Mouse (Mus musculus) brain, embryonic 14.5 days (tissue): Measurements from ENCODE around the gene Gcnt7.

Experiments used
- CTCF ChIP-seq: fragments of 200-500 bp; IDR thresholded peaks from 2 replicates; pipeline ENCODE4 v1.5.1; 2012; ENCODE audit warnings: inconsistent platforms, mild to moderate bottlenecking, moderate library complexity, borderline replicate concordance; ENCODE audit not compliant: insufficient read depth, insufficient read length; ENCODE audit errors: extremely low read depth
- POLR2A ChIP-seq: fragments of 200-500 bp; IDR thresholded peaks from 2 replicates; pipeline ENCODE4 v1.6.1; 2012; ENCODE audit warnings: mild to moderate bottlenecking, inconsistent platforms, borderline replicate concordance; ENCODE audit not compliant: poor library complexity, insufficient read depth, insufficient read length, severe bottlenecking; ENCODE audit errors: extremely low read depth

DNA sequence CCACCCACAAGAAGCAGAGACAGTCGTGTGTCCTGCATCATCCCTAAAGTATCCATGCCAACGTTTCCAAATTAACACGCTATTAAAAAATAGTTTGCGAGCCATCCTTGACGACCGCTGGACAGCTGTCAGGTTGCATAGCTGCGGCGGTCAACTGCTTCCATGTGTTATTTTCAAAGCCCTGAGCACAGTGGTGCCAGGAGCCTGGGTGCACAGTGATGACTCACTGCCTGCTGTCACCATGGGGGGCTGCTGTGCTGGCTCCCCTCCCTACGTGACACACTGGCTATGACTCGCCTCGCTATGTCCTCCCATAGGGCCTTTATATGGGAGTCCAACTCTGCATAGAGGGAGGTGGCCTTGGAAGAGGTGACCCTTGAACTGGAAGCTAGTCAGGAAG lies 47.3 kb downstream of the Gcnt7 start:
- no peak for TF ChIP-seq CTCF
- no peak for TF ChIP-seq POLR2A
